Mouse (Mus musculus) liver, embryonic 14.5 days (tissue): Measurements from ENCODE around the gene Igfbpl1.

Experiments used
- CTCF ChIP-seq: IDR thresholded peaks from 2 replicates; pipeline ENCODE4 v1.5.1; 2016; ENCODE audit warnings: antibody characterized with exemption, low read depth, control low read depth
- EP300 ChIP-seq: IDR thresholded peaks from 2 replicates; pipeline ENCODE4 v1.6.1; 2016; ENCODE audit warnings: antibody characterized with exemption, low read depth

DNA sequence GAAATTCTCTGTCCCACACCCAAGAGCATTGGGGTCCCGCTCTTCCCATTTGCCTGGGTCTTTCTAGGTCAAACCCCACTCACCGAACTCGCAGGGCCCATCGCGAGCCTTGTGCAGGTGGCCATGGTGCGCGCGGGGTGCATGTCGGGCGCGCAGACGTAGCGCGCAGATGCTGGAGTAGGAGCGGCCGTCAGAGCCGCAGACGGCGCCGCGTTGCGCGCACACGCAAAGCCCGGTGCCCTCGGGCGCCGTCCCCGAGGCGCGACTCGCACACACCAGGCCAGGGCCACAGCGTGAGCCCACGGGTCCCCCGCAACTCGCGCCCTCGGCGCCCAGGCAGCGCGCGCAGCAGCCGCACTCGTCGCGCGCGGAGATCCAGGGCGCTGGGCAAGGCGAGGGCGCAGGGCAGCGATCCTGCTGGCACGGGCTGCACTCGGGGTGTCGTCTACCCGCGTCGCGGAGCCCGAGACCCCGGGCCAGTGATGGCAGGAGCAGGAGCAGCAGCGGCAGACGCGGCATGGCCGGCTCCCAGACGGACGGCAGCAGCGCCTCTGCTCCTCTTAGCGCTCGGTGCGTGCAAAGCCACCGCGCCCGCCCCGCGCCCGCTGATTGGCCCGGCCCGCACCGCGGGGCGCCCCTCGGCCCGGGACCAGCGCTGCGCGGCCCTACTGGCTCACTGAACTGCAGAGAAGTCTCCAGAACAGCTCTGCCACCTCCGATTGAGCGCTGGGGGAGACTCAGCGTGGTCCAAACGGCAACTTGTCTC is at the start of gene Igfbpl1:
- TF ChIP-seq CTCF = no peak
- no peak for TF ChIP-seq EP300
